Mouse (Mus musculus): ENCODE measurements around the gene Mprip. TPM values are rescaled to one million over a fixed set of nuclear protein-coding genes. Genes with fewer than 3 reads are reported as not detected.

The Mprip gene
- total RNA-seq, 4 experiments from 2014 or later = 121 to 152 (median 127) TPM

GRCm38 (mm10) chr11:59759626-59760025 is 98.5 kb downstream of the Mprip start:
- DNase-seq (ENCODE audit: low spot score) = no peak

DNA sequence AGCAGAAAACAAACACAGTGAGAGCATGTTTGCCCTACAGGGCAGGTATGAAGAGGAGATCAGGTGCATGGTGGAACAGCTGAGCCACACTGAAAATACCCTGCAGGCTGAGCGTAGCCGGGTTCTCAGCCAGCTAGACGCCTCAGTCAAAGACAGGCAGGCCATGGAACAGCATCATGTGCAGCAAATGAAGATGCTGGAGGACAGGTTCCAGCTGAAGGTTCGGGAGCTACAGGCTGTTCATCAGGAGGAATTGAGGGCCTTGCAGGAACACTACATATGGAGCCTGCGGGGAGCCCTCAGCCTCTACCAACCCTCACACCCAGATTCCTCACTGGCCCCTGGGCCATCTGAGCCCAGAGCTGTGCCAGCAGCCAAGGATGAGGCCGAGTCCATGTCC is 99.7 kb downstream of the Mprip start:
- DNase-seq (ENCODE audit: low spot score) = no peak

GRCm38 (mm10) chr11:59769307-59769706 is 108.2 kb downstream of the Mprip start:
- no peak for DNase-seq (ENCODE audit: low spot score)

DNA sequence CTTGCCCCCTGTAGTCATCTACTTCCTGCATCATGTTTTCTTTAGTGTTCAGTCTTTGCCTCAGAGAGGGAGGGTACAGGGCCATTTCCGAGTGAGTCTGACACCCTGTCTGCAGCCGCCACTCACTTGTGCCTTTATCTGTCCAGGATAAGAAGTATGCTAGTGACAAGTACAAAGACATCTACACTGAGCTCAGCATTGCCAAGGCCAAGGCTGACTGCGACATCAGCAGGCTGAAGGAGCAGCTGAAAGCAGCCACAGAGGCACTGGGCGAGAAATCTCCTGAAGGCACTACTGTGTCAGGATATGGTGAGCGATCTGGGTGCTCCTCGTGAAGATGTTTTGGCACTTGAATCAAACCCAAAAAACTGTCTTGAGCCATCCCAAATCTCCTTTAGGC is 108.6 kb downstream of the Mprip start:
- no peak for DNase-seq (ENCODE audit: low spot score)

DNA sequence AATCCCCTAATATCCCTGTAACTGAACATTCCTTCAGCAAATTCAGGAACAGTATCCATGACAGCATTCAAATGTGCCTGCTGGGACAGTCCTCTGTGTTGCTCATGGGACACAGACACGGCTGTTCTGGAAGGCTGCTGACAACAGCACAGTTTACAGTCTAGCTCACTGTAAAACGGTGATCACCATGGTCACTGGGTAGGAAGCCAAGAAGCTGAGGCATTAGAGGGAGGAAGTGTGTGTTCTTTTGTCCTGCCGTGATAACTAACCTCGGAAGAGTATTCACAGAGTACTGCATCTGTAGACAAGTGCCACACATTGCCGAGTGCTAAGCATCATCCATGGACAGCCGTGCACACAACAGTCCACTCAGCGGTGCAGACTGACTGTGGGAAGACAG is 109.6 kb downstream of the Mprip start:
- no peak for DNase-seq (ENCODE audit: low spot score)

DNA sequence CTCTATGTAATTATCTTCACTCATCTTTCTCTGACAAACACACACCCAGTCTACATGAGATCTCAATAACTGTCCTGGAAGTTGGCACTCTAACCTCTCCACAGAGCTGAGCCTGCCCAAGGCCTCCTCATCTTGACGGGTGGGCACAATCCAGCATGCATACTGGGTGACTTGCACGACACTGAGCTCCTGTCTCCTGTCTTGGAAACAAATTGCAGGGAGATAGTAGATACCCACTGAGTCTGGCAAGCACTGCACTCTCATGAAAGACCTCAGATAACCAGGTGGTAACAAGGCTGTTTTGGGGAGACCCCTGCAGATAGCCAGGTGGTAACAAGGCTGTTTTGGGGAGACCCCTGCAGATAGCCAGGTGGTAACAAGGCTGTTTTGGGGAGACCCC is 111.2 kb downstream of the Mprip start:
- no peak for DNase-seq (ENCODE audit: low spot score)

GRCm38 (mm10) chr11:59772902-59773301 is 111.8 kb downstream of the Mprip start:
- DNase-seq (ENCODE audit: low spot score) = no peak

DNA sequence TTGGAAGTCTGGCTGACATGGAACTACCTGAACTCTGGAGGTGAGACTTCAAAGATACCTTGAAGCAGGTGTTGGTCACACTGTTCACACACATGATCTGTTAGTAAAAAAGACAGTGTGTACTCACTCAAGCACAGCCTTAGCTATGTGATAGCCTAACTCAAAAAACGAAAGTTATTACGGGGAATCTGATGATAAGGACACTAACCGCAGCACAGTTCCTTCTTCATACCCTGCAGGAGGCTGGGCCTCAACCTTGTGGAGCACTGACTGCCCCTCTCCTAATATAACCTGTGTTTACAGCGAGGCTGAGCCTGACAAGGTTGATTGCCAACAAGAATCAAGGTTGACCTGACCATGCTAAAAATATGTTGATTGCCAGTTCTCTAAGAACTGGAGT is 113.4 kb downstream of the Mprip start:
- no peak for DNase-seq (ENCODE audit: low spot score)

- no peak for DNase-seq (ENCODE audit: low spot score)
Observed at GRCm38 (mm10) chr11:59775435-59776148, 114.5 kb downstream of the Mprip start.

GRCm38 (mm10) chr11:59777259-59777658 is 116.2 kb downstream of the Mprip start:
- no peak for DNase-seq (ENCODE audit: low spot score)

- DNase-seq (ENCODE audit: low spot score) = peak; percentile 72
Observed at GRCm38 (mm10) chr11:59778181-59778873, 117.2 kb downstream of the Mprip start.

- DNase-seq (ENCODE audit: low spot score) = no peak
Observed at GRCm38 (mm10) chr11:59778874-59779223, 117.7 kb downstream of the Mprip start.

DNA sequence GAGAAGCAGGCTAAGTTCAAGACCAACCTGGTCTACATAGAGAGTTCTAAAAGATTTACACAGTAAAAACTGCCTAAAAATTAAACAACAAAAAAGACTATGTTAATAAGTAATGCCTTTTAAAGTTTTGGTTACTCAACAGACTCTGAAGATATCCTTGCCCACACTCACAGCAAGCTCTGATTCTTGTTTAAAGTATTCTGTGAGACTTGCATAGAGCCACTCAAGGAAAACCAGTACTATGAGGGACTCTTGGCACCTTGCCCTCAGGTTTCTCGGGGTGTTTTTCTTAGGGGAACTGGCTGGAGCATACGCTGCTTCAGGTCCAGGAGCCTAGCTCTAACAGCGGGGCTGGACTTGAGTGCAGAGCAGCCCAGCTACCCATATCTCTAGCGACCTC is 118.3 kb downstream of the Mprip start:
- no peak for DNase-seq (ENCODE audit: low spot score)

- no peak for DNase-seq (ENCODE audit: low spot score)
Observed at GRCm38 (mm10) chr11:59780241-59780640, 119.1 kb downstream of the Mprip start.

- DNase-seq (ENCODE audit: low spot score) = no peak
Observed at GRCm38 (mm10) chr11:59782091-59782590, 121.0 kb downstream of the Mprip start.

- DNase-seq (ENCODE audit: low spot score) = no peak
Observed at GRCm38 (mm10) chr11:59783591-59783990, 122.5 kb downstream of the Mprip start.

DNA sequence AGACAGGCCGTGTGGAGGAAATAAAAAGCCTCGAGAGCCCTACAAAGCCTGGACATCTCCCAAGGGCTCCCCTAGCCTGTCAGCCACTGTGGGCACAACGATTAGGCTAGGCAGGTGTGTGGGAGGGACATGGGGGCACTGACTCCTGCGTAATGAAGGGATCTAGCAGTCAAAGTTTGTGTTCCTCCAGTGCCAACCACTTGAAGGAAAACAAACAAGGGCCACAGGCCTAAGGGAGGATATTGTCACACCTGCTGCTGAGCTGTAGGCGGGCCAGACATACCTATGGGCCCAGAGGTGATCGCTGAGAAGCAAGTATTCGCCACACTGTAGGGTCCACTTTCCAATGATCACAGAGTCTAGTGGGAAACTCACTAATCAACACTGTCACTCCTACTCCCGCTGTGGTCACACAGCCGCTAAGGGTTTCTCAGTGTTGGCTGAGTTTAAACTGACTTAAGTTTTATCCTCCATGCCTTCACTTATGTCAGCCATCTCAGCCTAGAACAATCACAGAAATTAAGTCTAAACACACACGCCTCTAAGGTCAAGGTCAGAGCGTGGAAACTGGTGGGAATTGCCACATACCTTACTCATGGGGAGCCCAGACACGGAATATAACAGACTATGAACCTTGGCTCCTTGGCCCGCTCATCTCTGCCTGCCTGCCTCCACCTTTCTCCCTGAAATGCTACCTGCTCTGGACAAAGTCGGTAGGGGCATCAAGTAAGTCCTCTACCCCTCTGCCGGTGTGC is 125.5 kb downstream of the Mprip start:
- no peak for DNase-seq (ENCODE audit: low spot score)

DNA sequence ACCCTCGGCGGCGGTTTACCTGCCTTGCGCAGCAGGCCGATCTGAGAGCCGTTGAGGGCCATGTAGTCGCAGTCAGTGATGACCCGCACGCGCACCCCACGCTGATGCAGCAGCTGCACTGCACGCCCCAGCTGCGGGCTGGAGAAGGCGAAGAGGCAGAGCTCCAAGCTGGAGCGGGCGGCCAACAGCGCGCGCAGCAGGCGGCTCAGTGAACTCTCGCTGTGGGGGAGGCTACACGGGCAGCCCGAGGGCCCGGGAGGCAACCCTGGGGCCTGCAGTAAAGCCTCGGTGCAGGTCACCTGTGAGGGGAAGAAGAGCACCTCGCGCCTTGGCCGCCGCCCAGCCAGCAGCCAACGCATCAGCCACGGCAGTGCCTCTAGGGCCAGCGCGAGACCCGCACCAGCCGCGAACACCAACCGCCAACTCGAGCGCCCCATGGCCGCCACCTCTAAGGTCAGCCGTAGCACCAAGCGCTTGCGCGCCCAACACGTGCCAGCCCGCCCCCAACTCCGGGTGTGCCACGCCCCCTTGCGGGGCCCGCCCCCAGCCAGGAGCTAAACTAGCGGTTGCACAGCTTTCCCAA is 126.2 kb downstream of the Mprip start, which contains the start of gene Pld6:
Gene Pld6, minus strand, starts transcription at position 447 of the 583 bp plus-strand sequence.
- no peak for DNase-seq (ENCODE audit: low spot score)

- no peak for DNase-seq (ENCODE audit: low spot score)
Observed at GRCm38 (mm10) chr11:59789311-59789710, 128.2 kb downstream of the Mprip start.

DNA sequence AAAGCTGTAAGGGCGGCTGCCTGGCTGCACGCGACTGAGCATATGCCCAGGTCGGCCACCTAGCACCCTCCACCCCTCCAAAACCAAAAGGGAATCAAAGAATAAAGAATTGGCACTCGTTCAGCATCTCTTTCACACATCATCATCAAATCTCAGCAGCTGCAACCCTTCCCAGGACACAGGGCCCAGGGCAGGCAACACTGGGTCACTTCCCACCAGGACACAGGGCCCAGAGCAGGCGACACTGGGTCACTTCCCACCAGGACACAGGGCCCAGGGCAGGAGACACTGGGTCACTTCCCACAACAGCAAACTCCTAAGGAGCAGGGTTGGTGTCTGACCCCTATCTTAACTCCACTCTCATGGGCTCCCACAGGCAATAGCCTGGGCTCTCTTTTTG is 132.3 kb downstream of the Mprip start:
- DNase-seq (ENCODE audit: low spot score) = no peak

DNA sequence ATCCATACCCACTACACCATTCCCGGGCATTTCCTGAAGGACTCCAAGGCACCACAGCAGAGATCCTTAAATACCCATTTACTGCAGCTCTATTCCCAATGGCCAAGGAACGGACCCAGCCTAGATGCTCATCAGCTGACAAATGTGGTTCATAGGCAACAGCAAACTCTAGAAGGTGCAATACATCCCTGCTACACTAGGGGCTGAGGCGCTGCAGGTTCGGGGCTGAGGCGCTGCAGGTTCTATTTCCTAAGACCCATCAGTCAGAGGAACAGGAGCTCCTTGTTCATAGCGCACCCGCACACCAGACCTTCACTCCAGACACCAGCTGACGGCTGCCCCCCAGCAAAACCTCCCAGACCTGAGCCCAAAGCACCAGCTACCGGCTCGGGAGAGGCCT is 139.3 kb downstream of the Mprip start:
- DNase-seq (ENCODE audit: low spot score) = no peak

- no peak for DNase-seq (ENCODE audit: low spot score)
Observed at GRCm38 (mm10) chr11:59801881-59802280, 140.8 kb downstream of the Mprip start.

Data from heart, adult 8-10 months (tissue).